Mouse (Mus musculus) megakaryocyte, embryonic 14.5 days (primary cell): ENCODE measurements around the gene Vmn1r31. TPM values are rescaled to one million over a fixed set of nuclear protein-coding genes. Genes with fewer than 3 reads are reported as not detected.

Source experiments
- H3K27me3 ChIP-seq: replicated peaks from 2 replicates; pipeline ENCODE3; 2012; ENCODE audit warnings: inconsistent platforms
- H3K36me3 ChIP-seq: replicated peaks from 2 replicates; pipeline ENCODE3; 2012; ENCODE audit warnings: low read length, inconsistent platforms, mixed read lengths
- H3K4me1 ChIP-seq: 2 replicates; pipeline ENCODE4 v1.6.1; 2012; ENCODE audit warnings: inconsistent platforms
- H3K4me3 ChIP-seq: replicated peaks from 2 replicates; pipeline ENCODE3; 2012; ENCODE audit warnings: moderate library complexity, mild to moderate bottlenecking, inconsistent platforms
- H3K9me3 ChIP-seq: 2 replicates; pipeline ENCODE4 v1.6.1; 2012; ENCODE audit warnings: inconsistent platforms
- FLI1 ChIP-seq: IDR thresholded peaks from 2 replicates; pipeline ENCODE4 v1.6.1; 2012; ENCODE audit warnings: low read length, inconsistent platforms, mixed read lengths
- GATA1 ChIP-seq: IDR thresholded peaks from 3 replicates; pipeline ENCODE4 v1.6.1; 2012; ENCODE audit warnings: mixed read lengths, low read length, inconsistent platforms, borderline replicate concordance
- polyA plus RNA-seq: library from polyadenylated mRNA; stranded (reverse); fragments of >175 nt; gene quantifications from 2 replicates; pipeline ENCODE4 v1.2.3, GENCODE M21; 2012; ENCODE audit warnings: low replicate concordance; ENCODE audit not compliant: insufficient read depth

The Vmn1r31 gene
- not detected in 2 replicates for polyA plus RNA-seq

- Histone ChIP-seq H3K36me3 (no peaks in the 10 kb centered on the region), H3K4me1 (no peaks in the 10 kb centered on the region), H3K9me3 (no peaks in the 10 kb centered on the region), H3K27me3 (no peaks in the 10 kb centered on the region), H3K4me3 (no peak within 1 kb of the TSS)
- TF ChIP-seq FLI1 (no peak), GATA1 (no peak)
Measured at GRCm38 (mm10) chr6:58475230-58475629, at the start of gene Vmn1r31. Gene Vmn1r31, minus strand, starts transcription at chr6:58475330.

DNA sequence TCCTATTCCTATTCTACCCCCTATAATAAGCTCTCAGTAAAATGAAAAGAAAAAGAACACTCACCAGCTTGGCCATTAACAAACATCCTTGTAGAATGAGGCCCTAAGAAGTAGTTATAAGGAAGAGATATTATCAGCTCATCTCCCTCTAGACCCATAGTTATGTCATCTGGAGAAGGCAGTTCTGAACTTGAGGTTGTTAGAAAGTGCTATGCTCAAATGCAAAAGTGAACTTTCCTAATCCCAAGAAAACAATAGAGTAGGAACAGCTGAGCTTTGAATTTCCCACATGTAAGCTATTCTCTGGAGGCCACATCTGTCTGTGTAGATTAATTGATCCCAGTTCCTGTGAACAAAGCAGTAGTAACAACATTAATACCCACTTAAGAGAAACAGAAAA, 31.8 kb downstream of the Vmn1r31 start, which contains the start of gene Vmn1r30:
Gene Vmn1r30 (minus strand): TSS at position 101 of the 400 bp plus-strand sequence.
- H3K4me1 ChIP-seq = no peaks in the 10 kb centered on the region
- peaks cover 4% of the 10 kb centered on the region for H3K9me3 ChIP-seq
- H3K27me3 ChIP-seq = no peaks in the 10 kb centered on the region
- no peaks in the 10 kb centered on the region for H3K36me3 ChIP-seq
- no peak for TF ChIP-seq FLI1
- no peak for TF ChIP-seq GATA1
- no peak within 1 kb of the TSS for H3K4me3 ChIP-seq

Other genes starting within 250 kb of the Vmn1r31 start
- 0.19 TPM in 1 of 2 replicates, not detected in the other for gene Vmn1r28, start 213.3 kb downstream of the Vmn1r31 start, polyA plus RNA-seq
- not detected in 2 replicates for gene Vmn1r29, start 173.8 kb downstream of the Vmn1r31 start, polyA plus RNA-seq
- not detected in 2 replicates for gene Vmn1r30, start 31.9 kb downstream of the Vmn1r31 start, polyA plus RNA-seq
- 7.0 TPM in 1 of 2 replicates, not detected in the other for gene Abcg2, start 109.2 kb upstream of the Vmn1r31 start, polyA plus RNA-seq